Mouse (Mus musculus): ENCODE measurements around the gene Rhot1.
"Not testable (repeated sequence)": the region's sequence is repeated elsewhere in the genome, so short reads cannot be mapped to it uniquely, and the experiment has no call there.

The Rhot1 gene

GRCm38 (mm10) chr11:80193827-80194226, 15.0 kb upstream of the Rhot1 start:
- no peak for DNase-seq (ENCODE audit: low read depth in 2 of 2, low spot score in 2 of 2)

- DNase-seq (ENCODE audit: low read depth in 2 of 2, low spot score in 2 of 2), result no peak
These were observed 12.5 kb upstream of the Rhot1 start for GRCm38 (mm10) chr11:80196351-80196750.

DNA sequence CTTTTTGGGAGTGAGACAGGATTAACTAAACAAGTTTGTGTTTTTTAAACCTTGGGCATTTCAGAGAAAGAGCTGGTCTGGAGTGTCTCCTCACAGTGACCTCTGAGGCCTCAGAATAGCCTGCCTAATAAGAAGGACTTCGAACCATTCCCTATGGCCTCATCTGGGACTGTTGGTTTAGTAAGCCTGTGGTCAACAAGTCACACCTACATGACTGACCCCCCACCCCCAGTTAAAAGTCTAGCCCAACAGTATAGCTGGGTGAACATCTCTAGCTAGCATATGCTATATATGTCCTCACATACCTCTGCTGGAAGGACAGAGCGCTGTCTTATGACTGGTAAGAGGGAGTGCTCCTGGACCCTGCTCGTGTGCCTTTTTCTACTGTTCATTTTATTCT, 9.5 kb upstream of the Rhot1 start:
- no peak for DNase-seq (ENCODE audit: low read depth in 2 of 2, low spot score in 2 of 2)

DNA sequence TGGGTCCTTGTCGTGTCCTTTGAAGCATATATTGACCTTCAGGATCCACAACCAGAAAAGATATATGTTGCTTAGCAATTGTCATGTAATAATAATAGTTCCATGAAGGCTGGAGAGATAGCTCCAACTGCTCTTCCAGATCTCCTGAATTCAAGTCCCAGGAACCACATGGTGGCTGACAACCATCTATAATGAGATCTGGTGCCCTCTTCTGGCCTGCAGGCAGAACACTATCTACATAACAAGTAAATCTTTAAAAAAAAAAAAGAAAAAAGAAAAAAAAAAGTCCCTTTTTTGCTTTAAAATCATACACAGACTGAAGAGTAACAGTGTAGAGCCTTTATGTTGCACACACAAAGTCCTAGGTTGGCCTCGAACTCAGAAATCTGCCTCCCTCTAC, 9.0 kb upstream of the Rhot1 start:
- no peak for DNase-seq (ENCODE audit: low read depth in 2 of 2, low spot score in 2 of 2)

- peak in 1 of 2 experiments; percentile 27 for DNase-seq (ENCODE audit: low read depth in 2 of 2, low spot score in 2 of 2)
These were observed 8.5 kb upstream of the Rhot1 start for GRCm38 (mm10) chr11:80200326-80200725.

DNA sequence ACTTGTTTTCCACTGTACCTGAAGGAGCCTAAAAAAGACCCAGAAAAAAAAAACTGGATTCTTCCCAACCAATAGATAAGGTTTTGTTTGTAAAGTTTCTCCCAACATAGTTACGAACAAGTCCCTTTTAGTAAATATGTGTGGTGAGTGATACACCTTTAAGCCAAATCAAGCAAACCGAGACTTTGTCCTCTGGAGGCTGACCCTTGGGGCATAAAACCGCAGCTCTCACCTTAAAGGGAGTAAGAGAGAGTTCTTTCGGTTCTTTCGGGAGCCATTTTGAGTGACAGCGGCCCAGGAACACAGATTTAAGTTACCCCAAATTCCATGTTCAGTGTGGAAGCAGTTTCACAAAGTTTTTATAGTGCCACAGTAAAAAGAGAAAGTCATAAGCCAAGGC, 6.5 kb upstream of the Rhot1 start:
- DNase-seq (ENCODE audit: low read depth in 2 of 2, low spot score in 2 of 2), result no peak

DNA sequence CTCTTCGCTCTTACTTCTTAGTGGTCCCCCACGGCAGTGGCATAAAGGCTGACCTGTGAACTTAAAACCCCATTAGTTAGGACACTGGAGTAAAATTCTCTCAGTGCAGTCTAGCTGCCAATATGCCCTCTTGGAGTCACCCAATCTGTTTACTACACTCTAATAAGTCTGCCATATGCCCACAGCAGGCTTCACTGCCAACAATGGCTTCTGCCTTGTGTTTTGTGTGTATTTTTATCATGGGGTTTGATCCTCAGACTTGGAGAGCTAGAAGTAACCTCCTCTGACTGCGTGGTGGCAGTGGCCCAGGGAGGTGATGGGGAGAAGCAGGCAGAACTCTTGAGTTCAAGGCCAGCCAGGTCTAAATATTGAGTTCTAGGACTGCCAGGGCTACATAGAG, 4.8 kb upstream of the Rhot1 start:
- no peak for DNase-seq (ENCODE audit: low read depth in 2 of 2, low spot score in 2 of 2)

DNA sequence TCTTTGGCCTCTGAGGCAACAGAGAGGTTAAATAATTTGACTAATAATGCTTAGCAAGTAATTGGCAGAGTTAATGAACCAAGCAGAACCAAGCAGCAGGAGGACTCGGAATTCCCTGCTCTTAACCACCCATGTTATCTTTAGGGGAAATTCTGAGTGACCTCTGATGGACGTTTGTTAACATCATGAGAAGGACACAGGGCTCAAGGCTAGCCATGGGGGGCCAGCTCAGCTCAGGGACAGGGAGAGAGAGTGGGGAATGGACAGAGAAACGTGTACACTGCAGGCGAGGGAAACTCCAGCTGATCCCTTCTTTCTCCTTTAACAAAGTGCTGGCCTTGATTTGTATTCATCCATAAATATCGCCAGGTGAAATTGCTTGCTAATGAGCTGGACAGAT, 3.9 kb upstream of the Rhot1 start:
- DNase-seq (ENCODE audit: low read depth in 2 of 2, low spot score in 2 of 2), result no peak

DNA sequence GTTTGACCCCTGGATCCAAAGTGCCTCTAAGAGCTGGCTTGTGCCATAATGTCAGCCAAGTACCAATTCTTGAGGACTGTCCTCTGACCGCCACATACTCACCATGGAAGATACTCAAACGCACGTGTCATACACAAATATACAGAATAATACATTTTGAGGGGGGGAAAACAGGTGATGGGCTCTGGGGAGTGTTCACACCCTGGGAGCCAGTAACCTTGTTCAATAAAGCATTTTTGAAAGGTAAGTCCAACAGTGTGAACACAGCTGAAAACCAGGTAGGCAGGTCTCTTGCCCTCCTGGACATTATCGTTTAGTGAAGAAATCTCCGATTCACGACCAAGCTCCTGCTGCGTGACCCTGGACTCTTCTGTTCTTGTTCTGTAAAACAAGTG, 357 bp upstream of the Rhot1 start:
- DNase-seq (ENCODE audit: low read depth in 2 of 2, low spot score in 2 of 2), result no peak

DNA sequence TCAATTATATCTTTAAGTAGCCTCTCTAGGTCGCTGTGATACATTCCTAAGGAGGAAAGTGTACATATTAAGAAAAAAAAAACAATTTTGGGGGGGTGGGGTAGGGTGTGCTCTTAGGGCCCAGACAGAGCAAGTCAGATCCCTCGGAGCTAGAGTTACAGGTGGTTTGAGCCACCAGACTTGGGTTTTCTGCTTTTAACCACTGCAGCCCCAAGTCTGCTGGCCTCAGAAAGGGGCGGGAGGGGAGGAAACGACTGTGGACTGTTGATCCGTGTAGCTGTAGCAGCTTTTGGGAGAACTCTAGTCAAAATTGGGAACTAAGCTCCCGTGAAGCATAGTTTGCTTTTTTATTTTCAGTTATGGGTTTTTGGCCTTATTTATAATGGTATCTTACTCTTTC, 1.5 kb downstream of the Rhot1 start:
- no peak for DNase-seq (ENCODE audit: low read depth in 2 of 2, low spot score in 2 of 2)

DNA sequence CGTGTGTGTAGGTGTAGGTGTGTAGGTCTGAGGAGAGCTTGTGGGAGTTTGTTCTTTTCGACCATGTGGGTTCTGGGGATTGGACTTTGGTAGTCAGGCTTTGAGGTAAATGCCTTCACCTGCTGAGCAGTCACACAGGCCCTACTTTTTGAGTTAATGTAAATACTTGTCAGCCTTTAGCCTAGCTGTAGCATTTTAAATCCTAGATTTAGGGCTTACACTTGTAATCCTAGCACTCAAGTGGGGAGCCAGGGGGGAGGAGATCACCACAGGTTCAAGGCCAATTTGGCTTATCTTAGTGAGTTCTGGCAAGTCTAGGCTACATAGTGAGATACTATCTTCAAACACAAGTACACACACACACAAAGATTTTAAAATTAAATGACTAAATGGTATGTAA, 3.5 kb downstream of the Rhot1 start:
- DNase-seq (ENCODE audit: low read depth in 2 of 2, low spot score in 2 of 2), result no peak

DNA sequence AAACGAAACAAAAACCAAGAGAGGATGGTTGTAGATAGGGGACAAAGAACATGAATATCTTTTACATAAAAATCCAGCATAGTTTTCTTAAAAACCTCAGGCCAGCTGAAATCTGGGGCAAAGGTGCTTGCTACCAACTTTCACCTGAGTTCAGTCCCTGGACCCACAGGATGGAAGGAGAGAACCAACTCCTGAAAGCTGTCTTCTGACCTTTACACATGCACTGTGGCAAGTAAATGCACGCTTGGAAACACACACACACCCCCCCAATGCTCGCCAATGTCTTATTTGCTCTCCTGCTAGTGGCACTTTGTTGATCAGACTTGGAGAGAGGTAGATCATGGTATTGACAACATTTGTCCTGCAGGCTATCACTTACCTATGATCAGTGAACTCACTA, 6.5 kb downstream of the Rhot1 start:
- no peak for DNase-seq (ENCODE audit: low read depth in 2 of 2, low spot score in 2 of 2)

DNA sequence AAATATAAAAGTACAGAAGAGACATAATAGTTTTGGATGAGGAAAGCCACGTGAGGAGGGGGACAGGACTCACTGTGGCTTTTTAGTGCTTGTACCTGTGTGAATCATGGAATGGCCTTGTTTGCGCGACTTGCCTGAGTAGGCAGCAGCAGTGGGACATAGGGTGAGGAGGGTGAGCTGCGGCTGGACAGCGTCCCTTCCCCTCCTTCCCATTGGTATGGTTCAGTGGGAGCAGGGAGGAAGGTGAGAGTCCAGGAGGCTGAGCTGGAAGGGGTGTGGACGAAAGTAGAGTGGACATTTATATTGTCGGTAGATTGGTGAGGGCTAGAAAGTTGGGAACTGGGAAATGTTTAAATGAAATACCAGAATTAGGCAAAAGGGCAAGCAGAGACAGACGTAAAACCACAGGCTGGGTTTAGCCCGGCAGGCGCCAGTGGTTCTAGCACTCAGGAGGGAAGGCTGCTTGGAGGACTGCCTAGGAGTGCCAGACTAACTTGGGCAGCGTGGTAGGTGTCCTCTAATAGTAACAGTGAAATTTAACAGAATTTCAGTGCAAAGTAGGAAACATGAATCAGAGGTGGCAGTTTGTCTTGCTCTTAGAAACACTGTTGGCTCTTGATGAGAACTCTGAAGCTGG, 10.0 kb downstream of the Rhot1 start:
- no peak for DNase-seq (ENCODE audit: low read depth in 2 of 2, low spot score in 2 of 2)

DNA sequence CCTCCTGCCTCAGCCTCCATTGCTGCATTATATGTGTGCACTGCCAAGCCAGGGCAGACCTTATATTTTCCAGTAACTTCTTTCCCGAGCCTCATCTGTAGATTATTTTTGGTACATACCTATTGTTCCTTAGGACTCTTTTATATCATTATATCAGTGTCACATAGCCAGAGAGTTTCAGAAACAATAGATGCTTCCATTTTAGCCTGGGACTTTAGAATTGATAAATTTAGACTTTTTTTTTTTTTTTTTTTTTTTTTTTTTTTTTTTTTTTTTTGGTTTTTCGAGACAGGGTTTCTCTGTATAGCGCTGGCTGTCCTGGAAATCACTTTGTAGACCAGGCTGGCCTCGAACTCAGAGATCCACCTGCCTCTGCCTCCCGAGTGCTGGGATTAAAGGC, 21.2 kb downstream of the Rhot1 start:
- not testable (repeated sequence) for DNase-seq (ENCODE audit: low read depth in 2 of 2, low spot score in 2 of 2)

DNA sequence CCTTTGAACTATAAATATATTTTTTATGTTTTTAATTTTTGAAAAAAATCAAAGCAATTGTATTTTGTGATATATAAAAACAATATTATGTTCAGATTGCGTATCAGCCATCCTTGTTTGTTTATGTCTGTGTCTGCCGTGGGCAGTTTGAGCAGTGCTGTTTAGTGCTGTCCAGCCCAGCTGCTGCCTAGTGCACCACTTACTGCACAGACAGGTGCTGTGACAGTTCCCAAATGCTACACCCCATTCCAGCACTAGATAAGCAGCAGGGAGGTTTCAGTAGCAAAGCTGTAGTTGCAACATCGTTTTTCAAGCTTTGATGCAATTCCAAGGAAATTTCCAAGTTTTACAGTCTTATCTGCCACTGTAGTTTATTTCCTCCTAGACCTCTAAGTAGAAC, 28.5 kb downstream of the Rhot1 start:
- no peak for DNase-seq (ENCODE audit: low read depth in 2 of 2, low spot score in 2 of 2)

DNA sequence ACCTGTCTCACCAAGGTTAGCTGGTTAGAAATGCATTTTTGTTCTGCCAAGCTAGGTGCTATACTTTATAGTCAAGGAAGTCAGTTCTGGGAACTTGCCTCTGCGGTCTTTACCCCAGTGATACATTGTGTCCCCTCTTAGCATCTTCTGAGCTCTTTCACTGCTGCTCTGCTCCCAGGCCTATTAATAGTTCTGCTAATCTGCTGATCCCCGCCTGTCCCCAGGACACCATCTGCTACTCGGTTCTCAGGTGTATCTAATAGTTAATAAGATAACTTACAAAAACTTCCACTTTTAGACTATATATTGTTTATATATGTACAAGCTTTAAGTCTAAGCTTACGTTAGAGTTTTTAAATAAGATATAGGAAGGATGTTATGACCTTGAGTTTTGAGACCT, 29.5 kb downstream of the Rhot1 start:
- no peak for DNase-seq (ENCODE audit: low read depth in 2 of 2, low spot score in 2 of 2)

GRCm38 (mm10) chr11:80247026-80247425, 38.2 kb downstream of the Rhot1 start:
- no peak for DNase-seq (ENCODE audit: low read depth in 2 of 2, low spot score in 2 of 2)

- no peak for DNase-seq (ENCODE audit: low read depth in 2 of 2, low spot score in 2 of 2)
These were observed 39.7 kb downstream of the Rhot1 start for GRCm38 (mm10) chr11:80248531-80248930.

DNA sequence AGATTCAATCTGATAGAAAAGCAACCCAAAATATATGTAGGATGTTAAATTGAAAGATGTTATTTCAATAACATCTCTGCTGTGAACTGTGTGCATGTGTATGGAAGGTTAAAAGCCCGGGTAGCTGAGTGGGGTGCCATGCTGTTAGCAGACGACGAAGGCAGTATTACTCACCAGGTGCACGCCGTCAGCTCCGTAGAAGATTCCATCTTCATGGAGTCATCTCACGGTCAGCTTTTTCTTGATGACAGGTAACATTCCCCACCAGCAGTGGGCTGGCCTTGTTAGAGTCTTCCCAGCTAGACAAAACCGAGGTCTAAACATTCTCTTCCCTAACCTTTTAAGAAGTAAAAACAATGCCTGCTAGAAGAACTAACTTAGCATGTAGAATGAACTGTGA, 55.3 kb downstream of the Rhot1 start:
- no peak for DNase-seq (ENCODE audit: low read depth in 2 of 2, low spot score in 2 of 2)

- no peak for DNase-seq (ENCODE audit: low read depth in 2 of 2, low spot score in 2 of 2)
These were observed 62.3 kb downstream of the Rhot1 start for GRCm38 (mm10) chr11:80271096-80271495.

DNA sequence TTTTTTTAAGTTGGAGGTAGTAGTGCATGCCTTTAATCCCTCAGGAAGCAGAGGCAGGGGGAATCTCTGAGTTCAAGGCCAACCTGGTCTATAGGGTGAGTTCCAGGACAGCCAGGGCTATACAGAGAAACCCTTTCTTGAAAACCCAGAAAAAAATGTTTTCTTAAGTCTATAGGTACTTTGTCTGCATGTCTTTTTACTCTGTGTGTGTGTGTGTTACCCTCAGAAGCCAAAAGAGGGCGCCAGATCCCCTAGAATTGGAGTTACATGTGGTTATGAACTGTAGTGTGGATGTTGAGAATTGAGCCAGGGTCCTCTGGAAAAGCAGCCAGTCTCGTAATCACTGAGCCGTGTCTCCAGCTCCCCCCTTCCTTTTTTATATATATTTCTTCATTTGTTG, 66.2 kb downstream of the Rhot1 start:
- no peak for DNase-seq (ENCODE audit: low read depth in 2 of 2, low spot score in 2 of 2)

DNA sequence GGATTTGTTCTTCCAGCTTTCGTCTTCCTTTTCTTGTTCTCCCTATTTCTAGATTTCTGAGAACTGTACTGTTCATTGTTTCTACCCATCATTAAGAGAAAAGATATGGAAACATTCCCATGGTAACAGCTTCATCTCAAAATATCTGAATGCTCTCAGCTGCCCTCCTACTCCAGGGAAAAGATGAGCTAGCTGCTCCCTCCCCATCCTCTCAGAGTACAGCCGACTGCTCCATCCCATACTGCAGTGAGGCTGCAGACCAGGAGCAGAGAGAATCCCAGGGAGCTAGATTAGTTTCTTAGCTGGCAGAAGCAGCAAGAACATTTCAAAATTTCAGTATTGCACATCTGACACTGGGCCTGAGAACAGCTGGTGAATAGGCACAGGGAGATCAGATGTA, 69.2 kb downstream of the Rhot1 start:
- DNase-seq (ENCODE audit: low read depth in 2 of 2, low spot score in 2 of 2), result no peak

DNA sequence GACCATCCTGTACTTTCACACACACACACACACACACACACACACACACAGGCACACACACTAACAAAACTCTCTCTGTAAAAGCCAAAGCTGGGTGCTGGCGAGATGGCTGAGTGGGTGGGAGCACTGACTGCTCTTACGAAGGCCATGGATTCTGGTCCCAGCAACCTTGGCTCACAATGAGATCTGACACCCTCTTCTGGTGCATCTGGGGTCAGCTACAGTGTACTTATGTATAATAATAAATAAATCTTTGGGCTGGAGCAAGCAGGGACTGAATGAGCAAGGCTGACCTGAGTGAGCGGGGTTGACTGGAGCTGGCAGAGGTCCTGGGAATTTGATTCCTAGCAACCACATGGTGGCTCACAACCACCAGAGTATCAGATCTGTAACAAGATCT, 75.0 kb downstream of the Rhot1 start:
- DNase-seq (ENCODE audit: low read depth in 2 of 2, low spot score in 2 of 2), result no peak

GRCm38 (mm10) chr11:80284641-80285040, 75.8 kb downstream of the Rhot1 start:
- no peak for DNase-seq (ENCODE audit: low read depth in 2 of 2, low spot score in 2 of 2)
